Mouse (Mus musculus): ENCODE measurements around the gene Sbf2. TPM values are rescaled to one million over a fixed set of nuclear protein-coding genes. Genes with fewer than 3 reads are reported as not detected.

Gene Sbf2
- total and polyA plus RNA-seq, 2 experiments, result 7.2 to 19.6 TPM

DNA sequence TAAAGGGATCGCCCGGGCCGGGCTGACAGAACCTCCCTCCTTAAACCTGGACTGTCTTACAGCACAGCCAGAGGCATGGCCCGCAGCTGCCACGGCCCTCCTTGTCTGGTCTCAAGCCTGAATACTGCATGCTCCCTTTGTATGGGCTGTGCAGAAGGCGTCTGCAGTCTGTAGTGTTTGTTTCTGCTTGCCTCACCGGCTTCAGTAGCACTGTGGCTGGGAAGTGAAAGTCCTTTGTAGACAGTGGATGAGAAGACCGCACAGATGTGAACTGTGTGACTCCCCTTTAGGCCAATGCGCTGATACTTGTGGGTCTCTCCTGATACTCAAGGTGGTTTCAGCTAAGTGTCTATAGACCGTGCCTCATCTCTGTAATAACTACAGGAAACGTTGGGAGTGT is 331.9 kb downstream of the Sbf2 start:
- Histone ChIP-seq H3K4me3 (ENCODE audit: insufficient read depth, low read depth, low read length) (no peak overlapping the region), H3K79me2 (ENCODE audit: control insufficient read depth, insufficient read depth, low read length) (no peaks in the 10 kb centered on the region), H3K9ac (ENCODE audit: low read depth, low read length) (no peak overlapping the region), H3K27me3 (ENCODE audit: control insufficient read depth, insufficient read depth, low read length) (no peaks in the 10 kb centered on the region), H3K4me1 (ENCODE audit: control insufficient read depth, insufficient read depth, low read length) (no peaks in the 10 kb centered on the region), H3K36me3 (ENCODE audit: control insufficient read depth, insufficient read depth, low read length) (peaks cover 7% of the 10 kb centered on the region), H3K27ac (replicated peaks; ENCODE audit: insufficient read depth, low read depth, low read length) (no peak overlapping the region)
- WGBS, result 86% methylated on average over 11 of the region's 11 CpGs
- DNase-seq (ENCODE audit: extremely low read depth, low read depth, low spot score), result no peak
- TF ChIP-seq POLR2A (IDR thresholded peaks at IDR 0.05; ENCODE audit: extremely low read depth, insufficient read depth, low read length), result no peak
- no peak for TF ChIP-seq CTCF (IDR thresholded peaks at IDR 0.05; ENCODE audit: low read depth, low read length)

DNA sequence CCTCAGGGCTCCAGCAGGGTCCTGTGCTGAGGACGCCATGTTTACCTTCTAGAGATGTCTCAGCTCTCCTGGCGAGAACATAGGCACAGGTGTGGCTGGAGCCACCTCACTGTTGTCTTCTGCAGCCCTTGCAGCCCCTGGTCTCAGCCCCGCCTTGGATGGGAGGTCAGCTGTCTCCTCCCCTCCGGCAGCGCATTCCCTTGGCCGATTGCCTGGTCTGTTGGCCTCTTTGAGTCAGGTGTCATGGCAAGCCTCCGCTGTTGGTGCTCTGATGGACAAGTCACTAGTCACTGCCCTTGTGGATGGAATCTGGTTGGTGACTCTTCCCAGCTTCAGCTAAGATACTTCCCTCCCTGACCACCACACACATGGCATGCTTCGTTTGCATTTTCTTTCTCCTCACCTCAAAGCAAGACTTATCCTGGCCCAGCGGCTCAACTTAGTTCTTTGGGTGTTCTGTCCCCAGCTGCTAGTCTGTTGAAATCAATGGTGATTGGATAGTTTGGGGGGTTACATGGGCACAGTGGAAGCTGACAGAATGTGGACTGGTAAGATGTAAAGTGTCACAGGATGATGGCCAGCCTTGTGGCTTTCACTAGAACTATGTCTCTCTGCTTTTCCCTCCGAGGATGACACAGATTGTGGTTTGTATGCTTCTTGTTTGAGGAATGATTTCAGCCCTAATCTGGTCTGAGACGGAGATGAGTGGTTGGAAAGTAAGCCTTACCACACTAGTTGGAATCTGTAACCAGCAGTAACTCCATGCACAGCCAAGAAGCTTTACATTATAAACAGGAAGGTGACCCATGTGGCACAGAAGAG is 333.1 kb downstream of the Sbf2 start:
- TF ChIP-seq CTCF (IDR thresholded peaks at IDR 0.05; ENCODE audit: low read depth, low read length) (no peak), POLR2A (IDR thresholded peaks at IDR 0.05; ENCODE audit: extremely low read depth, insufficient read depth, low read length) (no peak)
- Histone ChIP-seq H3K36me3 (ENCODE audit: control insufficient read depth, insufficient read depth, low read length) (peaks cover 7% of the 10 kb centered on the region), H3K79me2 (ENCODE audit: control insufficient read depth, insufficient read depth, low read length) (no peaks in the 10 kb centered on the region), H3K27me3 (ENCODE audit: control insufficient read depth, insufficient read depth, low read length) (no peaks in the 10 kb centered on the region), H3K4me1 (ENCODE audit: control insufficient read depth, insufficient read depth, low read length) (no peaks in the 10 kb centered on the region), H3K4me3 (ENCODE audit: insufficient read depth, low read depth, low read length) (no peak overlapping the region), H3K9ac (ENCODE audit: low read depth, low read length) (no peak overlapping the region), H3K27ac (replicated peaks; ENCODE audit: insufficient read depth, low read depth, low read length) (no peak overlapping the region)
- DNase-seq (ENCODE audit: extremely low read depth, low read depth, low spot score), result no peak
- 81% methylated on average over 11 of the region's 11 CpGs for WGBS

DNA sequence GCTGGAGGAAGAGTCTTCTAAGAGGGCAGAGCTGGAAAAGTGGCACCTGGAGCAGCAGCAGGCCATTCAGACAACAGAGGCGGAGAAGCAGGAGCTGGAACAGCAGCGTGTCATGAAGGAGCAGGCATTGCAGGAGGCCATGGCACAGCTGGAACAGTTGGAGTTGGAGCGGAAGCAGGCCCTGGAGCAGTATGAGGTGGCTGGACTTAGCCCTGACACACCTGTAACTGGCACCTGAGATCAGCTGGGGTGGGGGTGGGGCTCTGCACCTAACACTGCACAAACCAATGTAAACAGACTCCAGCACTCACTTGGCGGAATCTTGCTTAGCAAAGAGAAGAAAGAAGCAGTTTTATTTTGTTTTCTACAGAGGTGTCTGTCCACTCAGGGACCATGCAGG is 335.5 kb downstream of the Sbf2 start:
- Histone ChIP-seq H3K27me3 (ENCODE audit: control insufficient read depth, insufficient read depth, low read length) (no peaks in the 10 kb centered on the region), H3K27ac (replicated peaks; ENCODE audit: insufficient read depth, low read depth, low read length) (no peak overlapping the region), H3K9ac (ENCODE audit: low read depth, low read length) (no peak overlapping the region), H3K79me2 (ENCODE audit: control insufficient read depth, insufficient read depth, low read length) (no peaks in the 10 kb centered on the region), H3K4me3 (ENCODE audit: insufficient read depth, low read depth, low read length) (no peak overlapping the region), H3K4me1 (ENCODE audit: control insufficient read depth, insufficient read depth, low read length) (no peaks in the 10 kb centered on the region), H3K36me3 (ENCODE audit: control insufficient read depth, insufficient read depth, low read length) (peaks cover 14% of the 10 kb centered on the region)
- no peak for DNase-seq (ENCODE audit: extremely low read depth, low read depth, low spot score)
- TF ChIP-seq POLR2A (IDR thresholded peaks at IDR 0.05; ENCODE audit: extremely low read depth, insufficient read depth, low read length) (no peak), CTCF (IDR thresholded peaks at IDR 0.05; ENCODE audit: low read depth, low read length) (no peak)
- 95% methylated on average over 4 of the region's 4 CpGs for WGBS

DNA sequence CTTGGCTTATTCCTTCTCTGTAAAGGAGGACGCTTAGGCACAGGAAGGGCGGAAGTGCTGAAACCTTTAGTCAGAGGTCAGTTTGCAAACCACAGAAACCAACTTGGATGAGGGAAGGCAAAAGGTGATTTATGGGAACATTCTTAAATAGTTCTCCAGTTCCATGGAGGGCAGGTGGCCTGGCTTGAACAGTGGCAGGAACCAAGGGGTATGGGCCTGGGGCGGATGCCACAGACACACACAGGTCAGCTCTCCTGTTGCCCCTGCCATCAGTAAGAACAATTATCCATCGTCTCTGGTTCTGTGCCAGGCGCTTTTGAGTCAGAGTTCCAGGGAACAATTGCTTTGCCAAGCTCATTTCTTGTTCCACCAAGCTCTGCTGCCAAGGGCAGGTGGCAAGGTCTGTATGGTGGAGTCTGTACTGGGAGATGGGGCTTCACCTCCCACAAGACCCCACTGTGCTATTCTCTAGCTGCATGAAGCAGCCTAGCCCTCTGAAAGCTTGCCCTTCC is 336.9 kb downstream of the Sbf2 start:
- WGBS, result 88% methylated on average over 5 of the region's 5 CpGs
- DNase-seq (ENCODE audit: extremely low read depth, low read depth, low spot score), result no peak
- H3K36me3 ChIP-seq (ENCODE audit: control insufficient read depth, insufficient read depth, low read length), result peaks cover 18% of the 10 kb centered on the region
- H3K27ac ChIP-seq (replicated peaks; ENCODE audit: insufficient read depth, low read depth, low read length), result no peak overlapping the region
- H3K27me3 ChIP-seq (ENCODE audit: control insufficient read depth, insufficient read depth, low read length), result no peaks in the 10 kb centered on the region
- no peak overlapping the region for H3K4me3 ChIP-seq (ENCODE audit: insufficient read depth, low read depth, low read length)
- no peaks in the 10 kb centered on the region for H3K4me1 ChIP-seq (ENCODE audit: control insufficient read depth, insufficient read depth, low read length)
- no peaks in the 10 kb centered on the region for H3K79me2 ChIP-seq (ENCODE audit: control insufficient read depth, insufficient read depth, low read length)
- H3K9ac ChIP-seq (ENCODE audit: low read depth, low read length), result no peak overlapping the region
- TF ChIP-seq CTCF (IDR thresholded peaks at IDR 0.05; ENCODE audit: low read depth, low read length) (no peak), POLR2A (IDR thresholded peaks at IDR 0.05; ENCODE audit: extremely low read depth, insufficient read depth, low read length) (no peak)

DNA sequence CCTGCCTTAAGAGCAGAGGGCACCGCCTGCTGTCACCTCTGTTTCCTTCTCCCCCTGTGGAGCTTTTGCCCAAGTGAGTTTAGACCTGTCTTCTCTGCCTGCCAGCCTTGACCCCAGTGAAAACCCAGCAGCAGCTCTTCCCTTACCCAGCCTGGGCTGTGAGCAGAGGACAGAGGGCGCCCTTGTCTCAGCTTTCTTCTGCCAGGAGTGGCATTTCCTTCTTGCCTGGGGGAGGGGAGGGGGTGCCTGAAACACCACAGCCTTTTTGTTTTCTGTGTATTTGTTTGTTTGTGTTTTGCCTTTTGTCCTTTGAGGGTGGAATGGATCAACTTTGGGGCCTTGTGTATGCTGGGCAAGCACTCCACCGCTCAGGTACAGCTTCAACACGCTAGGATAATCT is 342.3 kb downstream of the Sbf2 start:
- Histone ChIP-seq H3K36me3 (ENCODE audit: control insufficient read depth, insufficient read depth, low read length) (peaks cover 15% of the 10 kb centered on the region), H3K4me3 (ENCODE audit: insufficient read depth, low read depth, low read length) (no peak overlapping the region), H3K27me3 (ENCODE audit: control insufficient read depth, insufficient read depth, low read length) (no peaks in the 10 kb centered on the region), H3K9ac (ENCODE audit: low read depth, low read length) (no peak overlapping the region), H3K27ac (replicated peaks; ENCODE audit: insufficient read depth, low read depth, low read length) (no peak overlapping the region), H3K4me1 (ENCODE audit: control insufficient read depth, insufficient read depth, low read length) (no peaks in the 10 kb centered on the region), H3K79me2 (ENCODE audit: control insufficient read depth, insufficient read depth, low read length) (no peaks in the 10 kb centered on the region)
- no peak for DNase-seq (ENCODE audit: extremely low read depth, low read depth, low spot score)
- TF ChIP-seq CTCF (IDR thresholded peaks at IDR 0.05; ENCODE audit: low read depth, low read length) (no peak), POLR2A (IDR thresholded peaks at IDR 0.05; ENCODE audit: extremely low read depth, insufficient read depth, low read length) (no peak)
- WGBS, result 98% methylated on average over 4 of the region's 4 CpGs

DNA sequence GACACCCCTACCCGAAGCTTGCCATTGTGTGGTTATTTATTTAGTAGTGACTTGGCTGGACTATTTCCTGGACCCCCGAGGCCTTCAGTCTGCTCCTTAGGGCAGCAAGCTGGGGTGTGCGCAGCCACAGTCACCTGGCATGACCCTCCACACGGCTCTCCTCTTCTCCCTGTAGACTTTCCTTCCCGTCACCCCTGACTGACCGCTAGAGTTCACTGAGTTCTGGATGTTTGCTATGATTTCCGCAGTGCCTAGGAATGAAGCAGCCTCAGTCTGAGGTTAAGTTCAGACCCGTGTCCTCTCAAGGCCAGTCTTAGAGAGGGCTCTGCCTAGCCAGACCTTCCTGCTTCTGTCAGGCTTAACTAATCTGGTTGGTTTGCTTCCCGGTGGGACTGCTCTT is 342.9 kb downstream of the Sbf2 start:
- no peak for DNase-seq (ENCODE audit: extremely low read depth, low read depth, low spot score)
- Histone ChIP-seq H3K36me3 (ENCODE audit: control insufficient read depth, insufficient read depth, low read length) (peaks cover 15% of the 10 kb centered on the region), H3K4me1 (ENCODE audit: control insufficient read depth, insufficient read depth, low read length) (no peaks in the 10 kb centered on the region), H3K4me3 (ENCODE audit: insufficient read depth, low read depth, low read length) (no peak overlapping the region), H3K27ac (replicated peaks; ENCODE audit: insufficient read depth, low read depth, low read length) (peak overlapping the region; percentile 50), H3K79me2 (ENCODE audit: control insufficient read depth, insufficient read depth, low read length) (no peaks in the 10 kb centered on the region), H3K27me3 (ENCODE audit: control insufficient read depth, insufficient read depth, low read length) (no peaks in the 10 kb centered on the region), H3K9ac (ENCODE audit: low read depth, low read length) (no peak overlapping the region)
- TF ChIP-seq POLR2A (IDR thresholded peaks at IDR 0.05; ENCODE audit: extremely low read depth, insufficient read depth, low read length) (no peak), CTCF (IDR thresholded peaks at IDR 0.05; ENCODE audit: low read depth, low read length) (no peak)
- WGBS, result 66% methylated on average over 9 of the region's 9 CpGs

Data from liver, adult 2 months (tissue).